Mouse (Mus musculus): Measurements from ENCODE around the gene Barx1.

GRCm38 (mm10) chr13:48618890-48619289 lies 43.9 kb upstream of the Barx1 start:
- TF ChIP-seq CTCF (IDR thresholded peaks at IDR 0.05; ENCODE audit: low read depth, low read length) (no peak), EP300 (IDR thresholded peaks at IDR 0.05; ENCODE audit: insufficient read depth, low read depth, low read length) (no peak), POLR2A (IDR thresholded peaks at IDR 0.05; ENCODE audit: insufficient read depth, low read length) (no peak)

Measured in ES-Bruce4 (cell line).